Mouse (Mus musculus) midbrain, embryonic 14.5 days (tissue): Measurements from ENCODE around the gene Sds. TPM values are rescaled to one million over a fixed set of nuclear protein-coding genes. Genes with fewer than 3 reads are reported as not detected.

Experiments used
- ATAC-seq: fragments of 200-750 bp; cut with Nextera tagmentation; 2 replicates; pipeline ENCODE4 v1.8.0; 2017; ENCODE audit warnings: moderate number of reproducible peaks, moderate library complexity; ENCODE audit not compliant: low FRiP score, low TSS enrichment
- DNase-seq: peaks from one replicate; pipeline ENCODE4 v3.0.0-alpha.2; 2015
- H3K27ac ChIP-seq: fragments of 300-500 bp; sonication (generic); replicated peaks from 2 replicates; pipeline ENCODE4 v1.5.1; 2014; ENCODE audit warnings: mild to moderate bottlenecking, low read depth, low read length, moderate library complexity
- H3K27me3 ChIP-seq: fragments of 300-500 bp; sonication (generic); 2 replicates; pipeline ENCODE4 v1.6.1; 2014; ENCODE audit warnings: low read length, control low read depth, mixed read lengths; ENCODE audit not compliant: control insufficient read depth, insufficient read depth
- H3K36me3 ChIP-seq: fragments of 300-500 bp; sonication (generic); 2 replicates; pipeline ENCODE4 v1.6.1; 2014; ENCODE audit warnings: low read length, control low read depth; ENCODE audit not compliant: control insufficient read depth, insufficient read depth
- H3K4me1 ChIP-seq: fragments of 300-500 bp; sonication (generic); 2 replicates; pipeline ENCODE4 v1.6.1; 2014; ENCODE audit warnings: mild to moderate bottlenecking, antibody characterized with exemption, low read length, control low read depth; ENCODE audit not compliant: control insufficient read depth, insufficient read depth
- H3K4me2 ChIP-seq: fragments of 300-500 bp; sonication (generic); 2 replicates; pipeline ENCODE4 v1.6.1; 2014; ENCODE audit warnings: mild to moderate bottlenecking, low read length, moderate library complexity
- H3K4me3 ChIP-seq: fragments of 300-500 bp; sonication (generic); replicated peaks from 2 replicates; pipeline ENCODE4 v1.5.1; 2014; ENCODE audit warnings: low read depth, low read length
- H3K9ac ChIP-seq: fragments of 300-500 bp; sonication (generic); replicated peaks from 2 replicates; pipeline ENCODE4 v1.6.1; 2014; ENCODE audit warnings: mild to moderate bottlenecking, low read length, moderate library complexity
- H3K9me3 ChIP-seq: fragments of 300-500 bp; sonication (generic); 2 replicates; pipeline ENCODE4 v1.6.1; 2016; ENCODE audit warnings: low read length, control low read depth, mixed read lengths; ENCODE audit not compliant: control insufficient read depth
- WGBS: fragments of 180-500 bp; shearing (Covaris S2); extraction: QIAGEN DNeasy Blood & Tissue Kit; methylation state at CpG from one replicate; pipeline ENCODE4 v1.1.7; 2014; 5-methylcytosine and 5-hydroxymethylcytosine counted together
- polyA plus RNA-seq: library from polyadenylated mRNA; unstranded; fragments of >200 nt; fragmentation: Nextera tagmentation; extraction: Ambion mirVana; gene quantifications from 2 replicates; pipeline ENCODE4 v1.2.1, GENCODE M21; 2014

The Sds gene
- polyA plus RNA-seq, 1 experiment from 2014 or later: 0.55 TPM

GRCm38 (mm10) chr5:120511643-120512220 lies 35.4 kb downstream of the Sds start:
- H3K27ac ChIP-seq: no peak overlapping the region
- DNase-seq (no peak), ATAC-seq (0 out of 2 replicates have a peak, but pooled peaks have one; percentile 5)
- 35% methylated on average over 14 of the region's 14 CpGs for WGBS
- H3K9ac ChIP-seq: no peak overlapping the region
- peak overlapping the region; percentile 26 for H3K4me3 ChIP-seq
- H3K9me3 ChIP-seq: no peaks in the 10 kb centered on the region
- no peaks in the 10 kb centered on the region; the same call in 1 of the 2 replicates for H3K27me3 ChIP-seq
- H3K4me2 ChIP-seq: peak overlapping the region; percentile 51
- no peaks in the 10 kb centered on the region for H3K36me3 ChIP-seq
- H3K4me1 ChIP-seq: peaks cover 12% of the 10 kb centered on the region; the same call in 1 of the 2 replicates

DNA sequence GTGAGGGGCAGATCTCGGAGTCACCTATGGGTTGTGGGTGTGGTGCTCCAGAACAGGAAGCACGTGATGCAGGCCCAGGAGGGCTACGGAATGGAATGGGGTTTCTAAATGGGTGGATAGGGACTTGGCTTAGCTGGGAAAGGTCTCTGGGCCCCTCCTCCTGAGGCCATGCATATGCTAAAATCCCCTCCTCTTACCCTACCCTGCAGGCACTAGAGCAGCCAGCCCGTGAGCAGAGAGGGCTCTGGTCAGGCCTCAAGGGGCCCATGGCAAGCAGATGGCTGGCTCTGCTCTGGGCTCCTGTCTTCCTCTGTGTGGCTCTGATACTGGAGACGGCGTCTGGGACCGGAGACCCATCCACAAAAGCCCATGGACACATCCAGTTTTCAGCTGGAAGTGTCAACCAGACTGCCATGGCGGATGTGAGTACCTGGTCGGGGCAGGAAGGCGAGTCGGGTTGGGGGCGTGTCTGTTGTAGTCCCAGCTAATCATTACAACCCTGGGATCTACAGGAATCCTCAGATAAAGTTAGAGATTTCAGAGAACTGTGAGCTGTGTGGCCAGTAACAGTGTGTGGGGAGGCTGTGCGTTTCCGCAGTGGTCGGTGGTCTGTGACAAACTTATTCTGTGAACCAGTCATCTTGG lies 36.7 kb downstream of the Sds start:
- 25% methylated on average over 15 of the region's 15 CpGs for WGBS

GRCm38 (mm10) chr5:120514031-120514677 lies 37.8 kb downstream of the Sds start:
- H3K4me1 ChIP-seq: peaks cover 12% of the 10 kb centered on the region; the same call in 1 of the 2 replicates
- H3K27ac ChIP-seq: no peak overlapping the region
- H3K9ac ChIP-seq: no peak overlapping the region
- no peak overlapping the region for H3K4me3 ChIP-seq
- H3K36me3 ChIP-seq: no peaks in the 10 kb centered on the region
- 94% methylated on average over 9 of the region's 9 CpGs for WGBS
- no peak overlapping the region for H3K4me2 ChIP-seq
- H3K9me3 ChIP-seq: no peaks in the 10 kb centered on the region
- no peaks in the 10 kb centered on the region; the same call in 1 of the 2 replicates for H3K27me3 ChIP-seq
- ATAC-seq (no peak), DNase-seq (no peak)

More for the DNA sequence above, 36.7 kb downstream of the Sds start:
- H3K27me3 ChIP-seq: no peaks in the 10 kb centered on the region; the same call in 1 of the 2 replicates
- no peak for DNase-seq
- H3K4me1 ChIP-seq: peaks cover 12% of the 10 kb centered on the region; the same call in 1 of the 2 replicates
- ATAC-seq: no peak
- no peak overlapping the region for H3K9ac ChIP-seq
- H3K4me2 ChIP-seq: no peak overlapping the region
- no peaks in the 10 kb centered on the region for H3K36me3 ChIP-seq
- no peak overlapping the region for H3K4me3 ChIP-seq
- no peak overlapping the region for H3K27ac ChIP-seq
- H3K9me3 ChIP-seq: no peaks in the 10 kb centered on the region

DNA sequence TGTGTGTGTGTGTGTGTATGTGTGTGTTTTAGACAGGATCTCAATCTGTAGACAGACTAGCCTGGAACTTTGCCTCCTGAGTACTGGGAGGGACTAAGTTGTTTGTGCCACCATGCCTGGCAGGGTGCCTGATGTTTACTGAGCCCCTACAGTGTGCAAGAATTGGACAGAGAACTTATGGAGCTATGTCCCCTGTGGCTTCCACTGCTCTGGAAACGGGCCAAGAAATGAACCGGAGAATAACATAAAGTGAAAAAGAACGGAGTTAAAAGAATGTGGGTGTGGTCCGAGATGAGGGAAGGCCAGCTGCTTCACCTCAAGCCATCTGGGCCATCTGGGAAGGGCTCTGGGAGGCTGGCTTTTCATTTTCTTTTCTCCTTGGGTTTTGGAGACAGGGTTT lies 38.4 kb downstream of the Sds start:
- Histone ChIP-seq H3K9me3 (no peaks in the 10 kb centered on the region), H3K4me2 (no peak overlapping the region), H3K27ac (no peak overlapping the region), H3K9ac (no peak overlapping the region), H3K27me3 (no peaks in the 10 kb centered on the region; the same call in 1 of the 2 replicates), H3K4me1 (peaks cover 12% of the 10 kb centered on the region; the same call in 1 of the 2 replicates), H3K36me3 (no peaks in the 10 kb centered on the region), H3K4me3 (no peak overlapping the region)
- 35% methylated on average over 4 of the region's 4 CpGs for WGBS
- peak; percentile 45 for DNase-seq
- no peak for ATAC-seq

DNA sequence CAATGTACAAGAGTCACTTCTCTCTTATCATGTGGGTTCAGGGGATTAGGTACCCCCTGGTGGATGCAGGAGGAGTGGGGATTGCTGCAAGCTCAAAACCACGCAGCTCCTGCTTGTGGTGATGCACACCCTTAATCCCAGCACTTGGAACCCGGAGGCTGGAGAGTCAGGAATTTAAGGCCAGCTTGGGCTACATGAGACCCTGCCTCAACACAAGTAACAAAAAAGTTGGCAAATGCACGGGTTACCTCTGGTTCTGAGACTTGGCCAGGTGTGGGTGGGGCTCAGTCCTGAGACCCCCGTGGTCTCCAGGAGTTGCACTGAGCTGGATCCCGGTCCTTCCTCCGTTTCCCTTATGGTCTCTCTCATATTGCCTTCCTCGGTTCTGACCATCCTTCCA lies 39.1 kb downstream of the Sds start:
- DNase-seq (no peak), ATAC-seq (no peak)
- H3K4me3 ChIP-seq: no peak overlapping the region
- no peak overlapping the region for H3K27ac ChIP-seq
- WGBS: 69% methylated on average over 7 of the region's 7 CpGs
- H3K36me3 ChIP-seq: no peaks in the 10 kb centered on the region
- no peak overlapping the region for H3K4me2 ChIP-seq
- H3K9ac ChIP-seq: no peak overlapping the region
- peaks cover 8% of the 10 kb centered on the region; the same call in 1 of the 2 replicates for H3K4me1 ChIP-seq
- H3K27me3 ChIP-seq: no peaks in the 10 kb centered on the region; the same call in 1 of the 2 replicates
- no peaks in the 10 kb centered on the region for H3K9me3 ChIP-seq

DNA sequence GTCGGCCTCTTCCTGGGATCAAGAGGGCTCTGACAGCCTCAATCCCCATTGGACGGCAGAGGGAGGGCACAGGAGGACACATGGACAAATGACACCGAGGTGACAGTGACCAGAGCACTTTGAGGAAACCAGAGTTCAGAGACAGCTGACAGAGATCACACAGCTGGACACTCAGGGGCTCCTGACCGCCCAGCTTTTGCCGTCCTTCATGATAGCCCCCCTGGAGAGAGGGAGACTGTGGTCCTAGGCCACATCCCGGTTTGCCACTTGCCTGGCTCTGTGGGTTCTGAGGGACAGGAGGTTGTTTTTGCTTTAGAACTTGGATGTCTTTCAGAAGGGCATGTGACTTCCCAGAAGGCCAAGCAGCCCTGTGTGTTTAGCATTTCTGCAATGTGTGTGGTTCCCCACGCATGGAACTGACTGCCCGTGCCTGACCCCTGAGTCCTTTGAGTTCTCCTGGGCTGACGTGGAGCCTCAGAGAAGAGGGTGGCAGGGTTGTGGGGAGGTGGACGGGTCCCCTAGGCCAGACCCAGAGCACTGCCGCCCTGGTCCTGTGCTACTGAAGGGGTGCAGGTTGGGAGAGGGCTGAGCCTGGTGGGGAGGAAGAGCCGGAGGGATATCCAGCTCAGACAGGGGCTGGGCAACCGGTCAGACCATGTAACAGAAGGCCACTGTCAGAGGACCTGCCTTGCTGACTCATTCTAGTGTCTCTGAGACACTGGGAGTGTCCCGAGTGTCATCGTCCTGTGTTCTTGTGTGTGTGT lies 40.1 kb downstream of the Sds start:
- no peak for DNase-seq
- no peak for ATAC-seq
- H3K27ac ChIP-seq: no peak overlapping the region
- no peaks in the 10 kb centered on the region for H3K9me3 ChIP-seq
- no peaks in the 10 kb centered on the region for H3K36me3 ChIP-seq
- no peaks in the 10 kb centered on the region; the same call in 1 of the 2 replicates for H3K27me3 ChIP-seq
- H3K4me3 ChIP-seq: no peak overlapping the region
- peaks cover 5% of the 10 kb centered on the region; the same call in 1 of the 2 replicates for H3K4me1 ChIP-seq
- no peak overlapping the region for H3K9ac ChIP-seq
- H3K4me2 ChIP-seq: no peak overlapping the region
- 67% methylated on average over 15 of the region's 15 CpGs for WGBS

- Histone ChIP-seq H3K4me1 (peaks cover 3% of the 10 kb centered on the region; the same call in 1 of the 2 replicates), H3K27me3 (no peaks in the 10 kb centered on the region), H3K36me3 (no peaks in the 10 kb centered on the region), H3K27ac (no peak overlapping the region), H3K9ac (no peak overlapping the region), H3K4me3 (no peak overlapping the region), H3K4me2 (no peak overlapping the region), H3K9me3 (no peaks in the 10 kb centered on the region)
- ATAC-seq (no peak), DNase-seq (no peak)
- 50% methylated on average over 9 of the region's 9 CpGs for WGBS
Measured at GRCm38 (mm10) chr5:120517552-120517951, 41.2 kb downstream of the Sds start.

GRCm38 (mm10) chr5:120522649-120523048 lies 46.3 kb downstream of the Sds start:
- no peak overlapping the region for H3K9ac ChIP-seq
- no peaks in the 10 kb centered on the region for H3K27me3 ChIP-seq
- H3K4me1 ChIP-seq: no peaks in the 10 kb centered on the region
- H3K9me3 ChIP-seq: no peaks in the 10 kb centered on the region
- ATAC-seq (no peak), DNase-seq (no peak)
- 74% methylated on average over 3 of the region's 3 CpGs for WGBS
- no peak overlapping the region for H3K4me2 ChIP-seq
- no peak overlapping the region for H3K4me3 ChIP-seq
- H3K27ac ChIP-seq: no peak overlapping the region
- H3K36me3 ChIP-seq: no peaks in the 10 kb centered on the region
